Mouse (Mus musculus) cerebellum, adult 2 months (tissue): ENCODE measurements around the gene Ufd1.

Source experiments
- CTCF ChIP-seq: fragments of 200-500 bp; IDR thresholded peaks from 2 replicates; pipeline ENCODE4 v1.5.1; 2011; ENCODE audit warnings: low read depth, mild to moderate bottlenecking, control low read depth, low read length, moderate library complexity, borderline replicate concordance; ENCODE audit not compliant: insufficient read depth
- POLR2A ChIP-seq: fragments of 200-500 bp; IDR thresholded peaks from 2 replicates; pipeline ENCODE4 v1.6.1; 2011; ENCODE audit warnings: low read length, control low read depth, borderline replicate concordance; ENCODE audit not compliant: insufficient read depth

- TF ChIP-seq CTCF (no peak), POLR2A (no peak)
These were observed 29.8 kb upstream of the Ufd1 start for GRCm38 (mm10) chr16:18781810-18782209.
